Mouse (Mus musculus) testis, adult 2 months (tissue): ENCODE results near the gene Ptprt.

ENCODE experiments used
- CTCF ChIP-seq: fragments of 200-500 bp; IDR thresholded peaks from 2 replicates; pipeline ENCODE4 v1.5.1; 2012; ENCODE audit warnings: low read depth, mild to moderate bottlenecking, inconsistent platforms, low read length, moderate library complexity; ENCODE audit not compliant: control insufficient read depth, insufficient read depth, insufficient replicate concordance
- POLR2A ChIP-seq: fragments of 200-500 bp; IDR thresholded peaks from 2 replicates; pipeline ENCODE4 v1.6.1; 2012; ENCODE audit warnings: low read depth, mild to moderate bottlenecking, inconsistent platforms, low read length, moderate library complexity; ENCODE audit not compliant: control insufficient read depth

DNA sequence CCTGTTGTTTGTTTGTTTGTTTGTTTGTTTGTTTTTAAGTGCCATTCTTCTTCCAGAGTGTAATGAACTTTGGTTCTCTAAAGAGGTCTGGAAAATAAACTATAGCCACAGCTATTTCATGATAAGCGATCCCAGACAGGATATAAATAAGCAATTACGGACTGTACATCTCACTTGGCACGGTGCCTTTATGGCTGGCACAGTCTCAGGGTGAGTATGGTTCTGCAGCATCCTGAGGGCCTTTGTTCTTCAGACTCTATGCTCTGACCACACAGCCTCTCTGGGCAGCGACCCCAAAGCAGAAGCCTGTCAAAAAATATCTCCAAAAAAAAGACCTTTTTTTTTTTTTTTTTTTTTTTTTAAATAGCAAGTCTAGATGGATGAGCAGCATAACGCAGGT, 338.5 kb downstream of the Ptprt start:
- TF ChIP-seq POLR2A (no peak), CTCF (no peak)
